Mouse (Mus musculus) hematopoietic stem cell, adult 5-6 weeks (primary cell): ENCODE measurements around the gene Pcbd1. TPM values are rescaled to one million over a fixed set of nuclear protein-coding genes. Genes with fewer than 3 reads are reported as not detected.
A peak's percentile ranks its signal among the peaks of the same experiment; 100 is the strongest.
"Not testable (repeated sequence)": the region's sequence is repeated elsewhere in the genome, so short reads cannot be mapped to it uniquely, and the experiment has no call there.

Source experiments
- ATAC-seq, 2 experiments: fragments of 125-278 bp in 1 of 2; replicated peaks in 1 of 2; 2 replicates each; pipeline ENCODE4 v1.8.0; 2016 to 2017; ENCODE audit warnings: inconsistent platforms in 2 of 2, mild to moderate bottlenecking in 2 of 2, moderate number of reproducible peaks in 2 of 2, low read depth in 1 of 2, moderate TSS enrichment in 1 of 2; ENCODE audit not compliant: low FRiP score in 2 of 2, poor library complexity in 2 of 2, severe bottlenecking in 2 of 2, insufficient read depth in 1 of 2, low TSS enrichment in 1 of 2
- total RNA-seq: library from RNA; stranded (forward); fragments of 172-1452, 232-1000 nt; gene quantifications from 2 replicates; pipeline ENCODE4 v1.2.3, GENCODE M21; 2017

The Pcbd1 gene
- total RNA-seq, 1 experiment from 2014 or later: 14.5 TPM

DNA sequence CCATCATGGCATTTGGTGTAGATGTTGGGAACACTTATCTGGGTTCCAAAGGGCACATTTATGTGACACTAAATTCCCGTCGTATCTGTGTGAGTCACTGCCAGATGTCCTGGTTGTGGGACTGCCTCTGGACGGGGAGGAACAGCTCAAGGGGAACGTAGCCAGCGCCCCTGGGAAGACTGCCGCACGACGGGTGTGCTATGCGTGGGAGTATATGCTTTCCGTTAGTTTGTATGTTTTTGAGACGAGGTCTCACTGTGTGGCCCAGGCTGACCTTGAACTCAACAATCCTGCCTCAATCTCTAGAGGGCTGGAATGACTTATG, 8.2 kb upstream of the Pcbd1 start:
- no peak for ATAC-seq

DNA sequence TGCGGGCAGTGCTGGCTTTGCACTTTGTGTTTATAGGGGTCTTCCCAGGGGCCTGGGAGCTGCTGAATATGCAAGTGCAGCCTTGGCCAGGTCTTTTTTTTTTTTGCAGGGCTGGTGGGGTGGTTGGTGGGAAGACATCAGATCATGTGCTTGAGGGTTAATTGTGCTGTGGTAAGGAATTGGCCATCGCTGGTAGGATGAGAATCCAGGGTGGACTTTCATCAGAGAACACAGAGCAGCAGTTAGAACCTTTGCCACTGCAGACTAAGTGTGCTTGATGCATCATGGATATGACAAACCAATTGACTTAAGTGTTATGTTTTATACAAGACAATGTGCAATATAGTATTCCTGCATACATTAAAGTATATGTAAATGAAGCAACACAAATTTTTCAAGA, 3.8 kb upstream of the Pcbd1 start:
- no peak for ATAC-seq

- ATAC-seq: no peak
These were observed 2.6 kb upstream of the Pcbd1 start for GRCm38 (mm10) chr10:61086502-61086901.

- ATAC-seq: no peak
These were observed 663 bp upstream of the Pcbd1 start for GRCm38 (mm10) chr10:61088468-61088867.

DNA sequence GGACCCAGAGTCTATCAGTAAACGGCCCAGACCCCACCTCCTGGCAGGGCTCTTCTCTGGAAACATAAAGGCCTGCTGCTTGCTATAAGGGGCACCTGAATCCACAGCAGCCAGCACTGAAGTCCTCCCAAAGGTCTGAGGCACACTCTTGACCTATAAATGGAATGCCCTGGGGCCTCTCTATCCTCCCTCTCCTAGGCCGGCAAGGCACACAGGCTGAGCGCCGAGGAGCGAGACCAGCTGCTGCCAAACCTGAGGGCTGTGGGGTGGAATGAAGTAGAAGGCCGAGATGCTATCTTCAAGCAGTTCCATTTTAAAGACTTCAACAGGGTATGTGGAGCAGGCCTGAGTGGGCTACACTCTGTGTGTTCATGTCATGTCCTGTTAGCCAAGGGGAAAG, 2.7 kb downstream of the Pcbd1 start:
- no peak for ATAC-seq

DNA sequence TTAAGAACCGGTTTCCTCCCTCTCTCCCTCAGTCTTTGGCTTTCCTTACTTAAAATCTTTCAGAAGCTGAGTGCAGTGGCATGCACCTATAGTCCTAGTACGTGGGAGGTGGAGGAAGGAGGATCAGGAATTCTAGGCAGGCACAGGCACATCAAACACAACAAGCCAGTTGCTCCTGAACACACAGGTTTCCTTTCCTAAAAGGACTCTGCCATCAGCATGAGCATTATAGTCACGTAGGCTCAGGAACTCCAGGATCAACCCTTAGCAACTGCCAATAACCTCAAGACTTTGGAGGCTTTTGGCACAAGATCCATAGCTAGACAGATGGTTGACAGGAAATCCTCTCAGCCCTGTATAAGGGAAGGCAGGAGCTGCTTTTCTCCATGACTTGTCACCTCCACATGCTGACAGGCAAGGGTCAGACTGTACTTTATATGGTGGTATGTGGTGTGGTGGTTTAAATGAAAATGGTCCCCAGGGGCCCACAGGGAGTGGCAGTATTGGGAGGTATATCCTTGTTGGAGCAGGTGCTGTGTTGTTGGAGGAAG, 14.5 kb downstream of the Pcbd1 start:
- ATAC-seq: no peak

DNA sequence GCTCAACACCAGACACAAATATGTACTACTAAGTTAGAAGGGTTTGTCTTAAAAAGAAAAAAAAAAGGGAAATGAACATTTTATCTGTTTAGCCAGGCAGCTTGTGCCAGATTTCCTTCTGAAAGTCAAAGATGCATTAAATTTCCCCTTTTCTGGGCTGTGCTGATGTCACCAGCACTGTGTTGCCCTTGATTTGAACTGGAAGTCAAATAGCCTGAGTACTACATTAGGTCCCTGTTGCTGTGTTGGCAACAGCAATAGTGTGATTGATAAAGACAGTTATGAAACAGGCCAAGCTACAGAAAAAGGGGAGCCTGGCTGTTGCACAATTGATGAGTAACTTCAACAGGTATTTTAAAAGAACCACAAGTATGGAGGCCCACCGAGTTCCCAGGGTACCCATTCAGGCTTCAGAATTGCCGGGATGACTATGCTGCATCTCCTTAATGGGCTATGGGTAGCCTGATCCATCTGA, 25.2 kb downstream of the Pcbd1 start:
- ATAC-seq: peak; percentile 67 to 68

DNA sequence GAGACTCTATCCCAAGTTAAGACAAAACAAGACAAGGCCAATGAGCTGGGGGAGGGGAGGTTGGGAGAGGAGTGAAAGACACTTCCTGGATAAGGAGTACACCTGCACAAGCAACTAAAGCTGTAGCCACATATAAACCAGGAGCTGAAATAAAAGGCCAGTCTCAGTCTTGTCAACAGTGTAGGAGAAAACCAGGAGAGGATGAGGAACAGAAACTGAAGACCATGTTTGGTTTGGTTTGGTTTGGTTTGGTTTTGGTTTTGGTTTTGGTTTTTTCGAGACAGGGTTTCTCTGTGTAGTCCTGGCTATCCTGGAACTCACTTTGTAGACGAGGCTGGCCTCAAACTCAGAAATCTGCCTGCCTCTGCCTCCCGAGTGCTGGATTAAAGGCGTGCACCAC, 32.6 kb downstream of the Pcbd1 start:
- not testable (repeated sequence) for ATAC-seq

DNA sequence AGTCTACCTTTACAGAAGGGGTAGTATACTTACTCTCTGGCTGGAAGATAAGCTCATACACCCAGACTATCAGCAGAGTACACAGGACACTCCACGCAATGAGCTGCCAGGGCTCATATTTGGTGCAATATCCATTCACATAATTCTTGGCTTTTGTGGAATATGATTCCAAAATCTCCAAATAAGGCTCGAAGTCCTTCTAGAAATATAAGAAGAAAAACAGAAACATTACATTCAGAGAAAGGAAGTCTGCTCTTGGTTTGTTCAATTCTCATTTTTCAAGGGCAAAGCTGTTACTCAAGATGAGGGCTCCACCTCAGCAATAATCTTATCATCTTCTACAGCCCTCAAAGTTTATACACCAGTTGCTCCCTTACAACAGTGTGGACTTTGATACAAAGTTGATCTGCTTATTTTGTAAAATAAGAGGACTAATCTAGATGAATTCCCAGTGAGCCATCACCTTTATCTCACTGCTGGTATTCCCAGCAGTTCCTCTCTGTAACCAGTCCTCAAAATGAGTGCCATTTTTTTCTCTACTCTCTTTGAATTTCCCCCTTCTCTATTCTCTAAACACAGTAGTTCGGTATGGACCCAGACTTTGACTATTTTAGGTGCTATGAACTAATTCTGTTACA, 34.3 kb downstream of the Pcbd1 start:
- ATAC-seq: no peak

- no peak for ATAC-seq
These were observed 35.3 kb downstream of the Pcbd1 start for GRCm38 (mm10) chr10:61124462-61124861.

- ATAC-seq: no peak
These were observed 39.7 kb downstream of the Pcbd1 start for GRCm38 (mm10) chr10:61128701-61129365.

- ATAC-seq: no peak
These were observed 41.8 kb downstream of the Pcbd1 start for GRCm38 (mm10) chr10:61130959-61131358.

- ATAC-seq: no peak
These were observed 44.9 kb downstream of the Pcbd1 start for GRCm38 (mm10) chr10:61134041-61134440.

DNA sequence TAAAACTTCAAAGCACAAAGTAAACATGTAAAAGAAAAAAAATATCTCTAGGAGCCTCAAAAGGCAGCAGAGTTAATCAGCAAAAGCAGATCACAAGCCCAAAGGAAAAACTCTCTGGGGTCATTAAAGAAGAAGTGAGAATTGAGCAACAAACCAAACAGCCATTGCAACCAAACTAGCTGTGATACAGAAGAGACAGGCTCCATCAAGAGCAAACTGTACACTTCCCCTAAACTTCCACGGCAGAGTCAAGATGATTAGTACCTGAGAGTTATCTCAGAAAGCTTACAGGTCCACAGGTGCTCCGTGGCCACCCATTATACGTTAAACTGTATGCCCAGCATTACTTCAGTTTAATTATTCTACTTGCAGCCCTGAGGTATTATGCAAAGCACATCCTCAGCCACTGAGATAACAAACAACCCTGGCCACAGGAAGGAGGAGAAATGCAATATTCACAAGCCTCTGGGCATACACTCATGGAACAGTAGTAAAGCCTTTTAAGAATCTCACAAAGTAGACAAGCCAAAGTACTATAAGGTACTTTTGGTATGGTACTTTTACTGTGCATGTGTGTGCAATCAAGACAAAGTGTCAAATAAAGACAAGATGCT, 46.2 kb downstream of the Pcbd1 start:
- ATAC-seq: peak in 1 of 2 experiments; percentile 42; a peak in 1 of 4 replicates

DNA sequence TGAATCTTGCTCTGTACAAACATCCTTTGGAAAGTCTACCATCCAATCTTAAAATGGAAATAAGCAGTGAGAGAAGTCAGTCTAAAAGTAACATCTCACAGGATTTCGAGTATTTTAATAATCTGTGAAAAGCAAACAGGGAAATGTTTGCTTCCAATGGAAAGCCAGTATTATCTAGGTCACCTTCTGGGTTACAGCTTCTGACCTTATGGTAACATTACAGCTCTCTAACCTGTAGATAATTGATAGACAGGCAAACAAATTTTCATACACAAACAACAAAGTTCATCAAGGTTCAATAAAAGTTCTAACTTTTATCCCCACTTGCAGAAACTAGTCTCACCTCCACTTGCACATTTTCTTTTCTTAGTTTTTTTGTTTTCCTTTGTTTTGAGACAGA, 48.4 kb downstream of the Pcbd1 start:
- ATAC-seq: no peak

DNA sequence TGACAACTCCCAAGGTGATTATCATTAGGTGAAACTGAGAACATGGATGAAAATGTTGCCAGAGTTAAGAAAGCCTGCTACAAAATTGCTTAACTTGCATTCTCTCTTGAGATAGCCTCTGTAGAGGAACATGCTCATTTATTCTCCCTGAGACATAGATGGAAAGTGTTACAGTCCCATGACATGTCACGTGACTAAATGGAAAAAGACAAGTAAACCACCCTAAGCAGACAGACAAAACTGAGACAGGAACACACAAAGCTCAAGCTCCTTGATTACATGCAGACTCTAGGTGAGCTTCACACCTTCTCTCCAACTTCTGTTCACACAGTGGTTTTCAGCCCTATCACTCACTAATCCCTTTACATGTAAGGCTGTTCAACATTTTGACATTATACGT, 54.2 kb downstream of the Pcbd1 start:
- no peak for ATAC-seq
